Mouse (Mus musculus): ENCODE results near the gene Rab30. TPM values are rescaled to one million over a fixed set of nuclear protein-coding genes. Genes with fewer than 3 reads are reported as not detected.
"Not testable (repeated sequence)": the region's sequence is repeated elsewhere in the genome, so short reads cannot be mapped to it uniquely, and the experiment has no call there.

Rab30 gene
- polyA plus RNA-seq, 1 experiment from 2014 or later = 22.3 TPM

DNA sequence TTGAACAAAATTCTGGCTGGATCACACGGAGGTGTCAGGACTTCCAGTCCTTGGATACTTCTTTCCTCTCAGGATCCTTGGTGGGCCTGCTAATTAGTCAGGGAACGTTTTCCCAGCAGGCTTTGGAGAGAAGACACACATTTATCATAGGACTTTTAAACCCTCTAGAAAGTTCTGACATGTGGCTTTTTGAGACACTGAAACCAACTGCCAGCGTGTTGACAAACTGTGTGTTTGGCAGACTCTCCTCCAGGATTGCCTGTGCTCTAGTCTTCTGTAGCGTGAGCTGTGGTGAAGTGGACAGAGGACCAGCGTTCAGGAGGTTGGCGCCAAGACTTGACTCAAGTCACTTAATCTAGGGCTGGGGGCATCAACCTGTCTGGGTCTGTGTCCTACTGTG is 19.2 kb downstream of the Rab30 start:
- 84% methylated on average over 6 of the region's 6 CpGs for WGBS
- no peaks in the 10 kb centered on the region for H3K4me1 ChIP-seq
- no peaks in the 10 kb centered on the region for H3K27me3 ChIP-seq (replicated peaks)
- H3K9ac ChIP-seq = no peak overlapping the region
- no peak overlapping the region for H3K4me2 ChIP-seq (replicated peaks)
- H3K36me3 ChIP-seq = no peaks in the 10 kb centered on the region
- no peak overlapping the region for H3K27ac ChIP-seq
- no peak overlapping the region for H3K4me3 ChIP-seq
- no peak for ATAC-seq (ENCODE audit: low FRiP score, low read depth)
- H3K9me3 ChIP-seq = no peaks in the 10 kb centered on the region

DNA sequence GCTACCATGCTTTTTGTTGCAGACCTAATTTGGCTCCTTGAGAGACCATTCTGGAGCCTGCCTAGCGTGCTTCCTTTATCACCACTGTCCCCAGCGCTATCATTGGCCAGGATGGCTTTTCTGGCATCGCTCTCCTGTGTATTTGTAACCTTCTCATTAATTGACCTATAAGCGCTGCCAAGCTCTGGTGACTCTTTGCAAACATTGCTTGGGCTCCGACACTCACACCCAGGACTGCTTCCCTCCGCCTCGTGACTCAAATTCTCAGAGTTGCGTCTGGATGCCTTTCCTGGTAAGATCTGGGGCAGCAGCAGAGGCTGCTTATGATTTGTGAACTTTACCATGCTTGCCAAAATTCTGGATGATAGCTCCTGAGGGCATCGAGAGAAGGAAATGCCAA is 19.8 kb downstream of the Rab30 start:
- H3K36me3 ChIP-seq = no peaks in the 10 kb centered on the region
- H3K9me3 ChIP-seq = no peaks in the 10 kb centered on the region
- H3K27ac ChIP-seq = no peak overlapping the region
- no peak overlapping the region for H3K4me3 ChIP-seq
- peaks cover 4% of the 10 kb centered on the region for H3K4me1 ChIP-seq
- WGBS = 91% methylated on average over 9 of the region's 9 CpGs
- H3K4me2 ChIP-seq (replicated peaks) = no peak overlapping the region
- no peak overlapping the region for H3K9ac ChIP-seq
- no peaks in the 10 kb centered on the region for H3K27me3 ChIP-seq (replicated peaks)
- ATAC-seq (ENCODE audit: low FRiP score, low read depth) = no peak

DNA sequence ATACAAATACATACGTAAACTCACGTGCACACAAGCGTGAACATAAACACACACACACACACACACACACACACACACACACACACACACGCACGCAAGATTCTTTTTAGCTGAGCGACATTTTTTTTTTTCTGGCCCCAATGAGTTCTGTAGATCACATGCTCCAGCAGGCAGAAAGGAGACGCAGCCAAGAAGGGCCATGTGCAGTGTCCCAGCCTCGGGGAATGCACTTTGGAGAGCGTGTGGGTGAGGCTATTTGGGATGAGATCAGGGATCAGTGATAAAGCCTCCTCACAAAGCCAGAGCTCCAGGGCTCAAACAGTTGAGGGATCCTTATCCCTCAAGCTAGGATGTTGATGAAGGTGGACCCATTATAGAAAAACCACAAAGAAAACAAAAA is 24.0 kb downstream of the Rab30 start:
- WGBS = 79% methylated on average over 9 of the region's 9 CpGs
- H3K4me1 ChIP-seq = peaks cover 10% of the 10 kb centered on the region
- H3K4me2 ChIP-seq (replicated peaks) = no peak overlapping the region
- H3K27ac ChIP-seq = no peak overlapping the region
- no peak overlapping the region for H3K4me3 ChIP-seq
- H3K9ac ChIP-seq = no peak overlapping the region
- H3K36me3 ChIP-seq = no peaks in the 10 kb centered on the region
- H3K27me3 ChIP-seq (replicated peaks) = no peaks in the 10 kb centered on the region
- ATAC-seq (ENCODE audit: low FRiP score, low read depth) = no peak
- H3K9me3 ChIP-seq = no peaks in the 10 kb centered on the region

DNA sequence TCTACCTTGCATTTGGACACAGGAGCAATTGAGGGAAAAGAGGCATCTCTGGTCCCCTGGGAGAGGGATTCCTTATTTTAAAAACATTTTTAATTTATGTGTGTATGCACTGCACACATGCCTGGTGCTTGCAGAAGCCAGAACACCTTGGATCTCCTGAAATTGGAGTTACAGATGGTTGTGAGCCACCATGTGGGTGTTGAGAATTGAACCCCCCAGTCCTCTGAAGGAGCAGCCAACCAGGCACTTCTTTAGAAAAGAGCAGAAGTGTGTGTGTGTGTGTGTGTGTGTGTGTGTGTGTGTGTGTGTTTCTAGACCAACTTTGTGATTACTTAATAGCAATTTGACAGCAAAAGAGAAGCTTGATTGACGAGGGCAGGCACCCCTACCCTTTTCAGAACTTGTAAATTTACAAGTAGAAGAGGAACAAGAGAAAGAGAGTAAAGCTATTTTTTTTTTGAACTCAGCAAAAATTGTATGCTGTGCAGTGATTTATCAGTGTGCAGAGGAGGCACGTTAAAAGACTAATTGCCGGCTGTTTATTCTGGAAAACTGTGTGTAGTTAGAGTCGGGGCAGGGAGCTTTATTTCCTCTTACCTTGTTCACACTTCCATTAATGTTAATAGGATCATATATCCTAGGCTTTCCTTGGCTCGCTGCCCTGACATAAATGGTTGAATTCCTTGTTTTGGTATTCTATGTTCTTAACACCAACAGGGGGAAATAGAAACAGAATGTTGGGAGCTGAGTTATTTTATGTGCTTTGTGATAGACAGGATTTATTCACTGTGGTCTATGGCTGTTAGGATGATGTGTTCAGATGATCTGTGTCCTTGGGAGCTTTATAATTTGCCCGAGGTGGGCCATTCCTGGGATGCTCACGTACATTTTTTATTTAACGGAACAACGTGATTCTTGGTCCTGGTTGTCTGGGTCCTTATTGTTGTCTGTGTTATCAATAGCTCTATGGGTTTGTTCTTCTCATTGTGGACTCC is 25.0 kb downstream of the Rab30 start:
- H3K4me1 ChIP-seq = peaks cover 10% of the 10 kb centered on the region
- H3K4me3 ChIP-seq = no peak overlapping the region
- no peaks in the 10 kb centered on the region for H3K36me3 ChIP-seq
- no peak overlapping the region for H3K4me2 ChIP-seq (replicated peaks)
- H3K9me3 ChIP-seq = no peaks in the 10 kb centered on the region
- no peak overlapping the region for H3K27ac ChIP-seq
- ATAC-seq (ENCODE audit: low FRiP score, low read depth) = peak; percentile 14; the same call in 1 of the 2 replicates
- H3K27me3 ChIP-seq (replicated peaks) = no peaks in the 10 kb centered on the region
- H3K9ac ChIP-seq = no peak overlapping the region
- 61% methylated on average over 9 of the region's 9 CpGs for WGBS

DNA sequence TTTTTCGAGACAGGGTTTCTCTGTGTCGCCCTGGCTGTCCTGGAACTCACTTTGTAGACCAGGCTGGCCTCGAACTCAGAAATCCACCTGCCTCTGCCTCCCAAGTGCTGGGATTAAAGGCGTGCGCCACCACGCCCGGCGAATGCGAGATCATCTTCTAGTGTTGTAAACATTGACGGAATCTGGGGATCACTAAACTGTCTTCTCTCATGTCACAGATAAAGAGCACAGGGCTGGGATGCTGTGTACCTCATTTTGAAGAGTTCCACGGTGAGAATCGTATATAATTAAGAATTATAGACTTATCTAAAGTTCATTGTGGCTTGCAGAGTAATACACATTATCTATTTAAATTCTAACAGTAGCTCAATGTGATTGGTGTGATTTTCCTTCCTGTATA is 26.7 kb downstream of the Rab30 start:
- H3K9me3 ChIP-seq; H3K27me3 ChIP-seq (replicated peaks); H3K4me2 ChIP-seq (replicated peaks); H3K27ac ChIP-seq; H3K4me3 ChIP-seq; ATAC-seq (ENCODE audit: low FRiP score, low read depth); H3K36me3 ChIP-seq; H3K9ac ChIP-seq: not testable (repeated sequence)
- 94% methylated on average over 12 of the region's 12 CpGs for WGBS
- peaks cover 10% of the 10 kb centered on the region for H3K4me1 ChIP-seq

DNA sequence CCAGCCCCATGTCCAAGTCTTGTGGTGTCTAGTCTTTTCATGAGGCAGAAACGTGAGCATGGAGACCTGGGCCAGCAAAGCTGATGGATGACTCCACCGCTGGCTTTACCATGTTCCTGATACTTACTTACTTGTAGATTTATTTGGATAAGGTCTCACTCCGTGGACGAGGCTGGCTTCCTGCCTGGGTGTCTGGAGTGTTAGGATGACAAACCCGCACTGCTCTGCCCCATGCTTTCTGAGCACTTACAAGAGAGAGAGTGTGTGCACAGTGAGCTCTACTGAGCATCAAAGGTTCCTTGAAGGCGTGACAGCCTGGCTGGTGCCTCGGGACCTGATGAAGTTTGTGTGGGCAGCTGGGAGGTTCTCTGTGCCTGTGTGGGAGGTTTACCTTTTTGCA is 27.5 kb downstream of the Rab30 start:
- no peaks in the 10 kb centered on the region for H3K36me3 ChIP-seq
- H3K27ac ChIP-seq = no peak overlapping the region
- H3K4me2 ChIP-seq (replicated peaks) = no peak overlapping the region
- no peak overlapping the region for H3K9ac ChIP-seq
- H3K4me1 ChIP-seq = peaks cover 10% of the 10 kb centered on the region
- 78% methylated on average over 7 of the region's 7 CpGs for WGBS
- no peaks in the 10 kb centered on the region for H3K9me3 ChIP-seq
- H3K27me3 ChIP-seq (replicated peaks) = no peaks in the 10 kb centered on the region
- H3K4me3 ChIP-seq = no peak overlapping the region
- no peak for ATAC-seq (ENCODE audit: low FRiP score, low read depth)

DNA sequence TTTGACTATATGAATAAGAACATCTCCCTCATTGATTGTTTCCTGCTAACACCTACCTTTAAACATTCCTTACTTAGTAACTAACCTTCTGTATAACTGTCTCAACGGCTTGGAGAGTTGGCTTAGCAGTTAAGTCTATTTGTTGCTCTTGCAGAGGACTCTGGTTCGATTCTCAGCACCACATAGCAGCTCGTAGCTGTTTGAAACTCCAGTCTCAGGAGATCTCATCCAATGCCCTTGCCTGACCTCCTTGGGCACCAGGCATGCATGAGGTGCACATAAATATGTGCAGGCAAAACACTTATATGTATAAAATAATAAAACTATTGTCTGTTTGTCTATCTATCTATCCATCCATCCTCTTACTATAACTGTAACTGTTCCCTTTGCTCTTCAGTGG is 31.6 kb downstream of the Rab30 start:
- H3K4me3 ChIP-seq = no peak overlapping the region
- peaks cover 18% of the 10 kb centered on the region for H3K4me1 ChIP-seq
- no peaks in the 10 kb centered on the region for H3K36me3 ChIP-seq
- no peaks in the 10 kb centered on the region for H3K9me3 ChIP-seq
- no peak overlapping the region for H3K4me2 ChIP-seq (replicated peaks)
- no peak overlapping the region for H3K9ac ChIP-seq
- no peaks in the 10 kb centered on the region for H3K27me3 ChIP-seq (replicated peaks)
- ATAC-seq (ENCODE audit: low FRiP score, low read depth) = no peak
- H3K27ac ChIP-seq = no peak overlapping the region
- WGBS = 94% methylated on average over 3 of the region's 3 CpGs

DNA sequence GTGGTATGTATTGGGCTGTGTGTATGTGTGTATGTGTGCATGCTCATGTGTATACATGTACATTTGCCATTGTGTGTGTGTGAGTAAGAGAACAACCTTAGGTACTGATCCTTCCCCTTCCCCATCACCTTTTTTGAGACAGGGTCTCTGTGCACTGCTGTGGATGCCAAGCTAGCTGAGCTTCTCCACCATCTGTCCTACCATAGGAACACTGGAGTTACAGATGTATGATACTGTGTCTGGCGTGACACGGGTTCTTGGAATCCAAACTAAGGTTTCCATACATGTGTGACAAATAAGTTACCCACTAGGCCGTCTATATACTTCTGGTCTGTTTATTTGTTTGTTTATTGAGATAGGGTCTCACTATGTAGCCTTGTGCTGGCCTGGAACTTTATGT is 32.2 kb downstream of the Rab30 start:
- no peak overlapping the region for H3K9ac ChIP-seq
- no peak overlapping the region for H3K4me3 ChIP-seq
- H3K9me3 ChIP-seq = no peaks in the 10 kb centered on the region
- ATAC-seq (ENCODE audit: low FRiP score, low read depth) = no peak
- no peak overlapping the region for H3K4me2 ChIP-seq (replicated peaks)
- no peak overlapping the region for H3K27ac ChIP-seq
- no peaks in the 10 kb centered on the region for H3K27me3 ChIP-seq (replicated peaks)
- WGBS = 92% methylated on average over 3 of the region's 3 CpGs
- peaks cover 18% of the 10 kb centered on the region for H3K4me1 ChIP-seq
- H3K36me3 ChIP-seq = no peaks in the 10 kb centered on the region

DNA sequence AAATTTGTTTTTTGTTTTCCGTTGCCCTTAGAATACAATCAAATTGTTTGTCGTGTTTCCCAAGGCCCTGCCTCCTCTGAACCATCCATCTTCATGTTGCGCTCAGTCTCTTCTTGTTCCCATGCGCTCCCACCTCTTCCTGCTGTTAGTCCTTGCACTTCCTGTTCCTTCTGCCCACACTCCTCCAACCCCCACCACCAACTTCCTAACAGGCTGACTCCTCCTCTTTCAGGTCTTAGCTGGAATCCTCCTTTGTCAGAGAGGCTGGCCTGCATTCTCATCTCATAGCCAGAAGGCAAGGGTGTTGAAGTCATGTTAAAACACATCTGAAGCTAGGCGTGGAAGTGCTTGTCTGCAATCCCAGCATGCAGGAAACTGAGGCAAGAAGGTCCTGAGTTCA is 33.3 kb downstream of the Rab30 start:
- Histone ChIP-seq H3K27me3 (replicated peaks) (no peaks in the 10 kb centered on the region), H3K36me3 (no peaks in the 10 kb centered on the region), H3K4me2 (replicated peaks) (no peak overlapping the region), H3K4me1 (peaks cover 18% of the 10 kb centered on the region), H3K27ac (no peak overlapping the region), H3K9ac (no peak overlapping the region), H3K9me3 (no peaks in the 10 kb centered on the region), H3K4me3 (no peak overlapping the region)
- no peak for ATAC-seq (ENCODE audit: low FRiP score, low read depth)
- WGBS = 89% methylated on average over 5 of the region's 5 CpGs

DNA sequence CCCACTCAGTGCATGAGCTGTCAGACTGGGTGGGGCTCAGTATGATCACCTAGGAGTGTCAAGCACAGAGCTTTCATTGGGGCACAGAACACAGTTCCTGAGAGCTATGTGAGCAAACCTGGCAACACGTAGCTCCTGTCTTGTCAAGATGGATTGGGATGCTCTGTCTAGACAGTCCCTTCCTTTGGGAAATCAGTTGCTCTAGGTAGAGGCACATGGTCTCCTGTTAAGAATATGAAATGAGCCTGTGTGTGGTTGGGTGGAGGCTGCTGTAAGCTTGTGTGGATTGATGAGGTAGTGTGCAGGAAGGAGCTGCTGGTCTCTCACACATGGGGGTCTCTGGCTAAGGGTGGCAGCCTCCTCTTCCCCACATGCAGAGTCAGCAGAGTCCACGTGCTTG is 34.3 kb downstream of the Rab30 start:
- peak; percentile 59 for ATAC-seq (ENCODE audit: low FRiP score, low read depth)
- peaks cover 18% of the 10 kb centered on the region for H3K4me1 ChIP-seq
- no peak overlapping the region for H3K9ac ChIP-seq
- no peaks in the 10 kb centered on the region for H3K9me3 ChIP-seq
- no peak overlapping the region for H3K4me2 ChIP-seq (replicated peaks)
- no peaks in the 10 kb centered on the region for H3K36me3 ChIP-seq
- no peak overlapping the region for H3K27ac ChIP-seq
- no peak overlapping the region for H3K4me3 ChIP-seq
- 45% methylated on average over 2 of the region's 2 CpGs for WGBS
- no peaks in the 10 kb centered on the region for H3K27me3 ChIP-seq (replicated peaks)

DNA sequence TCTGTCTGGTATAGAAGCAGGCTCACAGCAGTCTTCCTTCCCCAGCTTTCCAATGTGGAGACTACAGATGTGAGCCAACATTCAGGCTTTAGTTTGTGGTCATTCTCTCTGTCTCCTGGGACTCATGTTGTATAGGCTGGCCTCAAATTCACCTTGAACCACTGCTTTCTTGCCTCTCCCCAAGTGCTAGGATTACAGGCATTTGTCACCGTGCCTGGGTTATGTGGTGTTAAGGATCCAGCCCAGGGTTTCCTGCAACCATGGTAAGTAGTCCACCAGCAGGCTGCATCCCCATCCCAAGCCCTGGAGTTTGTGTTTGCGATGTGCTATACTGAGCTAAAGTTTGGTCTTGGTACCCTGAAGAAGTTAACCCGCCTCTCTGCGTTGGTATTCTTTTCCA is 35.2 kb downstream of the Rab30 start:
- Histone ChIP-seq H3K27ac (no peak overlapping the region), H3K4me3 (no peak overlapping the region), H3K9ac (no peak overlapping the region), H3K4me1 (peaks cover 18% of the 10 kb centered on the region), H3K36me3 (no peaks in the 10 kb centered on the region), H3K27me3 (replicated peaks) (no peaks in the 10 kb centered on the region), H3K9me3 (no peaks in the 10 kb centered on the region), H3K4me2 (replicated peaks) (peak overlapping the region; percentile 38)
- 58% methylated on average over 4 of the region's 4 CpGs for WGBS
- ATAC-seq (ENCODE audit: low FRiP score, low read depth) = no peak

DNA sequence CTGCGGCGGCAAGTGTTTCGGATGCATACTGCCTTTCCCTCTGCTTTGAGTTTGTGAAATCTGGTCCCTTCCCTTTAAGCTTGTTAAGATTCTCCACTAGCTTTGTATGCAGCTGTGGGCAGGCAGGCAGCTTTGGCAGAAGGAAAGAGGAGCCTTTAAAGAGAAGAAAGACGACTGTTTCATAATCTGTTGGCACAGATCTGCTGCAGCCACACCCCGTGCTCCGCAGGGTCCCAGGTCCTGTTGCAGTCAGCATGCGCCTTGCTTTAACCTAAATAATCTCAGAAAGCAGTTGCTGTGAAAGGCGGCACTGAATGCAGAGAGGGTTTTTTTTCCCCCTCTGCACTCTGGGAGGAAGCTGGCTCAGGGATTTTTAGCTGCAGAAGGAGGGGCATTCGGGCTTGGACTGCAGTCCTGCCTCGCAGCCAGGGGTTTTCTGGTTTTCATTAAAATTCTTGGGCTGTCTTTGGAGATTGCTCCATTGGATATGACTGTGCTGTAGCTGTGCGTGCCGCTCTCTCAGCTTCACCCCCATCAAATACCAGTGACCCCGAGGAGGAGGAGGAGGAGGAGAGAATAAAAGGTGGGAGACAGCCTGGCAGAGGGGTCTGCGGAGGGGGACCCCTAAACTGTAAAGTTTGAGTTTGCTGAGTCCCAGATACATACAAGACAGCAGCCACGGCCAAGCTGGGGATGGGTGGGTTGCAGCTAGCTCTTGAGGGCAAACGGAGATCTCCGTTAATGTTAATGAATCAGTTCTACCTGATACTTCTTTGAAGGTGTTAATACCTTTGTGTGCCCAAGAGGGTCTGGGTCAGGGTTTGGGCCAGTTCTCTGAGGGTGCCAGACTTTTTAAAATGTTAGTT is 35.9 kb downstream of the Rab30 start:
- no peak for ATAC-seq (ENCODE audit: low FRiP score, low read depth)
- H3K27ac ChIP-seq = no peak overlapping the region
- H3K4me3 ChIP-seq = no peak overlapping the region
- H3K9me3 ChIP-seq = no peaks in the 10 kb centered on the region
- H3K27me3 ChIP-seq (replicated peaks) = no peaks in the 10 kb centered on the region
- peaks cover 18% of the 10 kb centered on the region for H3K4me1 ChIP-seq
- peak overlapping the region; percentile 38 for H3K4me2 ChIP-seq (replicated peaks)
- no peaks in the 10 kb centered on the region for H3K36me3 ChIP-seq
- H3K9ac ChIP-seq = 0 out of 2 replicates have a peak overlapping the region, but pooled peaks have one; percentile 21
- 51% methylated on average over 17 of the region's 17 CpGs for WGBS

Data from neural tube, embryonic 12.5 days (tissue).